Mouse (Mus musculus) layer of hippocampus, postnatal 25 days (tissue): ENCODE measurements at regions not wholly inside any gene's neighbourhood (a gene's known extent, or its start where the extent isn't known, plus 50 kb on each side); places are given as distances from the start of the nearest gene placed in this dataset.

Experiments
- DNase-seq, 2 experiments: peaks; one replicate each; pipeline ENCODE4 v3.0.0; 2022; ENCODE audit warnings: mixed read lengths in 2 of 2, low spot score in 1 of 2; ENCODE audit errors: extremely low spot score in 1 of 2

GRCm38 (mm10) chr8:10830835-10831234 is 177.4 kb downstream of the Irs2 start:
- no peak for DNase-seq

DNA sequence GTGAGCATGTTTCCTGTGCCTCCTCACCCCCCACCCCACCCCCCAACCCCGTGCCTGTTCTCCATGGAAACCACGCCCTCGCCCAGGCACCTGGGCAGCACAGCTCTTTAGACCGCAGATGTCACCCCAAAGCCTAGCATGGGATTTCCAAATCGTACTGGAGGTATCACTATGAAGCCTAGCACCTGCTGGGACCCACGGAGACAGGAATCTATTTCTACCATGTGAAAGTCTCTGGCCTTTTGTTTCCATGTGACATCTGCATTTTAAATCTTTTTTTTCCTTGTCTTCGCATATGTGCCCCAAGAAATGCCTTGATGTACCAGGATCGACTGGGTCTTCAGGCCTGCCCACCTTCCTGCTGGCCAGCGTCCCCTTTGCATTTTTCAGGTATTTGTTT is 179.7 kb downstream of the Irs2 start:
- DNase-seq, result no peak

GRCm38 (mm10) chr8:10827560-10827959 is 180.7 kb downstream of the Irs2 start:
- DNase-seq, result no peak

- no peak for DNase-seq
These were observed 182.3 kb downstream of the Irs2 start for GRCm38 (mm10) chr8:10825981-10826380.

- DNase-seq, result no peak
These were observed 182.9 kb downstream of the Irs2 start for GRCm38 (mm10) chr8:10825192-10825926.

GRCm38 (mm10) chr8:10821901-10822300 is 186.4 kb downstream of the Irs2 start:
- DNase-seq, result no peak

- no peak for DNase-seq
These were observed 193.8 kb downstream of the Irs2 start for GRCm38 (mm10) chr8:10814499-10814898.

DNA sequence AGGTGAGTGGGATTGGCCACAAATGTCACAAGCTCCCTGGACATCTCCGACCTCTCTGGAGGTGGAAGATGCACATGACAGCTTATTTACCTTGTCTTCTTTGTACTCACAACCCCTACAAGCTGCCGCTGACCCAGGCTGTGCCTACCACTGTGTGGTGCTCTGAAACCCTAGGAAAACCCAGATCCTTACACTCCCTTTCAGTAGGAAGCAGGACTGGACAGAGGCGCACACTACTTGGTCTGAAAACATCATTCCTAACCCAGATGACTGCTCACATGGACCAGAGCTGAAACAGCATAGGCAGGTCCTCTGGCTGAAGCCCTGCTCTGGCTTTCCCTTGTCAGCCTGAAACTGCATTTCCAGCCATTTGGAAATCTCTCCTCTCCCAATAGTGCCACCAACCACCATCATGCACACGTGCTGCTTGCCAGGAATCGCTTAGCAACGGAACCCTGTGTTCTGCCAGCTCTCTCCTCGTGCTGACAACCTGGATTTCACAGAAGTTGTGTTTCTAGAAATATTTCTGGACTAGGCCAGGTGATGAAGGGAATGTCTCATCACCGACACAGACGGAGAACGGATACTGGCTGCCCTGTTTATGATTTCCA is 196.1 kb downstream of the Irs2 start:
- peak; percentile 37 to 48 for DNase-seq

DNA sequence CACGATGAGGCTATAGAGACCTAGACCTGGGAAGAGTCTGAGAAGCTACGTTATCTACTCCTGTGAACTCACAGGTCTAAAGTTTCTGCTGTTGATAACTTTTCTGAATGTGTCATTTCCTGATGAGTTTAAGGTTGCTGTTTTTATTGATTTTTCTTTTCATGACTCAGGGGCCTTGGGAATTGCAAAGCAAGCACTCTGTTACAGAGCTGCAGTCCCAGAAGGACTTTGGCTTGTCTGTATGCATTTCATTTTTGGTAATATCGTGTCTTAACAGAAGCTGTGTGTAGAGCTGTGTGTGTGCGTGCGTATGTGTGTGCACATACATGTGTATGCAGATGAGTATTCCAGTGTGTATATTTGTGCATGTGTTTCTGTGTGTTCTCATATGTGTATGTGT is 201.2 kb downstream of the Irs2 start:
- no peak for DNase-seq

DNA sequence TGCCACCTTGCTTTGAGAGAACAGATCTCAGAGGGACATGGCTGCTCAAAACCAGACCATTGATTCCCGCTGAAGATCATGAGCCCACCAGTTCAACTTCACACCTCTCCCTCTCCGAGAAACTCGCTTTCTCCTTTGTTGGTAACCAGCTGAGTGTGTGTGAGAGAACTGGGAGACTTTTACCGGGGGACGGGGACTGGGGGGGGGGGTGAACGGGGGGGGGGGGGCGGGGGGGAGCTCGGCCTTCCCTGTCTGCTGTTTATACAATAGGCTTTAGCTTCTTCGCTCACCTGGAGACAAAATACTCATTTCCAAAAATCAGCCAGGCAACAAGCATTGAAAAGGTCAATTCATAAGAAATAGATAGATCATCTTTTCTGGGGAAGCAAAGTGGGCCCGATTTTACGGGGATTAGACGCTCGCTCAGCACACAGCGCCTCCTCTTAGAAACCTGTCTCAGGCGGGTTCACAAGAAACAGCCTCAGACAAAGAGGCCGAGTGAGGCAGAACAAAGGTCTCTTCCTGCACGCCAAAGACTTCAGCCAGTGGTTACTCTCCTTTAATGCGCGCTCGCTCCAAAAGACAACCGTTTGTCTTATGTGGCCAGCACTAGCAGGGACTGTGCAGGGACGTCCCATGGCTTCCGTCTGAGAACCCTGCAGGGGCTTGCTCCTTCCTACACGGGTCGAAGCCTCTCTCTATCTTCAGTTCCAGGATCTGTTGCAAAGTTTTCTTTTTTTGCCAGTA is 202.7 kb downstream of the Irs2 start:
- no peak for DNase-seq

DNA sequence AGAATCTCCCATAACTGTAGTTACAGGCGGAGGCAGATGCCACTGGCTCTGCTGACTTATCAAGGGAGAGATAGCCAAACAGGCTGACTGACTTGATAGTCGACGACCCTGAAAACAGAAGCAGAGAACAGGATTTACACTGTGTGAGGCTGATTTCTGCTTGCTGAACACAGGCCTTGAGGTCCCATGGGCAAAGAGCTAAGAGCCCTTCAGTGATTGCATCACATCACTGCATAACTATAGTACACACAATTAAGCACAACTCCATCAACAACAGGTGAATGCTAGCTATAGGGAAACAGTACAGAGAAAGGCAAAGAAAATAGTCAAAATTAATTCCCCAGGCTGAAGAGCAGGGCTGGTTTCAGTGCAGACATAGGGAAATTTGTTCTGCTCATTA is 203.3 kb downstream of the Irs2 start:
- no peak for DNase-seq

GRCm38 (mm10) chr8:10802003-10802402 is 206.3 kb downstream of the Irs2 start:
- no peak for DNase-seq

- DNase-seq, result no peak
These were observed 206.7 kb downstream of the Irs2 start for GRCm38 (mm10) chr8:10801580-10801979.

GRCm38 (mm10) chr8:10798444-10798843 is 209.8 kb downstream of the Irs2 start:
- no peak for DNase-seq

DNA sequence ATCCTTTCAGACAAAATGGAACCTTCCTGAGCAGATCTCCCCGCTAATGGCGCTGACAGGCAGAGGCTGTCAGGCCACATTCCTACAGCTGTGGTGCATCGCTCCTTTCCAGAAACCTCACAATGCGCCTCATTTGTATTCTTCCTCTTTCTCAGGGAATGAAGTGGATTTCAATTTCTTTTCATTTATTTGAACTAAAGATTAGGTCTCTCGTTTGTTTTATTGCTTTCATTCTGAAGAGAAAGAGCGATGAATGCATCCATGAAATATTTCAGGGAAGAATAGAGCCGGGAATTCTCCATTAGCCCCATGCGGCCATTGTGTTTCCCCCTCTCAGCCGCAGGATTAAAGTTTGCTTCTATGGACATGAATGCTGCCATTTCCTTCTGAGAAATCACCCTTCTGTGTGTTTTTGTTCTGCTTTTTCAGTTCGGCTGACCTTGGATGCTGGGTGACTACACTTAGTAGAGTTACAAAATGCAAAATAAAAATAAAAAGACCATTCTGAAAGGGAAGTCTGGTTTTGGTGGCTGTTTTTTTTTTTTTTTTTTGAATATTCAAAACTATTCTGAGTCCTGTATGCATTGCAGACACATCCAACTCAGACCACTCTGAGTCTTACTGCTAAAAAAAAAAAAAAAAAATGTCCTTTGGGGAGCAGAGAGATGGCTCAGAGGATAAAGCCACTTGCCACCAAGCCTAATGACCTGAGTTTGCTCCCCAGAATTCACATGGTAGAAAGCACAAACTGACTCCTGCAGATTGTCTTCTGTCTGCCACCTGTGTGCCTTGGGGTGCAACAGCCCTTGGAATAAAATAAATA is 213.7 kb downstream of the Irs2 start:
- no peak for DNase-seq

DNA sequence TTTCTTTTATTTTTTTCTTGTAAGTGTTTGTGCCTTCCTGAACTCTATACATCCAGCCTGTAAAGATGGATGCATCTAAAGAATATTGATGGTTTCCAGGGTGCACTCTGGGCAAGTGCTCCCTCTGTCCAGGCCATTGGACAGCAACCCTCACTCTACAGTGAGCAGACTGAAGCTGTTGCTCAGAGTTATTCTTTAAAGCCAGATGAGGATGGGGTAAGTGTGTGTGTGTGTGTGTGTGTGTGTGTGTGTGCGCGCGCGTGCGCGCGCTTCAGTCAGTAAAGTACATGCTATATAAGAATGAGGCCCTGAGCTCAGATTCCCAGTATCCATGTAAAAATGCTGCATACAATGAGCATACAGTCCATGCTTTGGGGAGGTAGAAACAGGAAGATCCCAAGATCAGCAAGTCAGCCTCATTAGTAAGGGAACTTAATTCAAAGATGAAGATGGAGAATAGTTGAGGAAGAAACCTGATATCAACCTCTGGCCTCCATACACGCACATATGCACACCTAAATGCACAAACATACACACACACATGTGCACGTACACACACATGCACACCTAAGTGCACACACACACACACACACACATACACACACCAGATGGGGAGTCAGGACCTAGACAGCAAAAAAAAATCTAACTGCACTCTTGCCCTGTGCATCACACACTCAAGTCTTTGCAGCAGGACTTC is 214.4 kb downstream of the Irs2 start:
- no peak for DNase-seq

GRCm38 (mm10) chr8:10788496-10789200 is 219.6 kb downstream of the Irs2 start:
- DNase-seq, result no peak

DNA sequence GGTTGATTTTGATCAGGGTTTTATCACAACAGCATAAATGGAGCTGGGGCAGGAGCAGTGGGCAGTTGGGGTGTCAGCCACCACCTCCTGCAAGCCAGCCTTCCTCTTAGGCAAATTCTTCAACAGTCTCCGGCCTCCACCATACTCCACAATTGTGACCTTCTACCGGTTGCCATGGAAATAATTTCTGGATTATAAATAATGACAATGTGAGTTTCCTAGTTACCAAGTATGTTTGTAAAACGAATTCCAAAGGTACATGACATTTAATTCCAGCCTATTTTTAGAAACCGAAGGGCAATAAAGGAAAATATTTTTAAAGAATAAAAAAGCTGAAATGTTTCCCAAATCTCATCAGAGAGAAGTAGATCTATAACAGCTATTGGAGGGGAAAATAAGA is 222.5 kb downstream of the Irs2 start:
- DNase-seq, result no peak

DNA sequence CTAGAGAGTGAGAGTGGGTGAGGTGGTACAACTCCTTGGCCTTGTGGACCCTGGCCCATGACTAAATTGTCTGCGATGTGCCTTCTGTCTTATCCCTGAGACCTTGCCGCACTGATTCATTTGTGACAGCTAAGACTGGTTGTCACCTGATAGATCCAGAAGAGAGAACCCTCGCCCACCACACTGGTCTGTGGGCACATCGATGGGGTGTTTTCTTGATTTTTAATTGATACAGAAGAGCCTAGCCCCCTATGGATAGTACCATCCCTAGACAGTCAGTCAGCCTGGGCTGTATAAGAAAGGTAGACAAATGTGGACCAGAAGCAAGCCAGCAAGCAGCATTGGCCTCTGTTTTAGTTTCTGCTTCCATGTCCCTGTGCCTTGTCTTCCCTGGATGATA is 222.9 kb downstream of the Irs2 start:
- no peak for DNase-seq

GRCm38 (mm10) chr8:10784481-10784880 is 223.8 kb downstream of the Irs2 start:
- no peak for DNase-seq
